7 mouse cellular contexts compared by ENCODE assay signal in the genomic region with DNA sequence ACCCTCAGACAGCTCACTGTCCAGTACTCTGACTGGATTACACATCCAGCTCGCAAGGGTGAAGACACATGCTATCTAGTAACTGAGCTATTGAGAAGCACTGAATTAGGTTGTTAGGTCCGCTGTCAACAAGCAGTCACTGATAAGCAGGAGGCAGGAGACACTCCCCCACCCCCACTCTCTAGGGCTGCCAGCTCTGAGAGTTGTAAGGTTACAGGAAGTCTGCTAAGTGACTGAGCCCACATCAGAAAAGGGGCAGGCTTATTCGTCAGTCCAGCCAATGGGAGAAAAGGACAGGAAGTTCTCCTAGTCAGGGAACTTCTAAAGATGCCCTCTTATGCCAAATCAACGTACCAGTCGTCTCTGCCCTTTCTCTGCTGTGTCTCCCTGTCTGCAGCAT.
A peak's percentile ranks its signal among the peaks of the same experiment; 100 is the strongest.
DNase-seq lines count a peak whose midpoint lies in the region; ATAC-seq and TF ChIP-seq lines count a peak whose summit lies in the region.

No protein-coding gene starts in this region.

- WGBS in heart, embryonic 16.5 days, result under 1% methylated on average over 5 of the region's 5 CpGs
- 6% methylated on average over 5 of the region's 5 CpGs for WGBS in liver, embryonic 11.5 days

- H3K27ac ChIP-seq in ES-E14 (ENCODE audit: insufficient read depth, low read depth, low read length, poor library complexity, severe bottlenecking), result peak overlapping the region; percentile 63; the same call in 1 of the 2 replicates
- peak overlapping the region; percentile 41; the same call in 1 of the 2 replicates for H3K27ac ChIP-seq in heart, embryonic 16.5 days (ENCODE audit: low read length)
- H3K27ac ChIP-seq in liver, embryonic 11.5 days (ENCODE audit: low read depth, low read length), result no peak overlapping the region

- H3K4me3 ChIP-seq in ES-E14 (ENCODE audit: insufficient read depth in 1 of 2, low read depth in 1 of 2, low read length in 2 of 2, poor library complexity in 1 of 2, severe bottlenecking in 1 of 2), result no peak overlapping the region
- H3K4me3 ChIP-seq in heart, embryonic 16.5 days (ENCODE audit: low read length), result no peak overlapping the region; the same call in 1 of the 2 replicates
- no peak overlapping the region for H3K4me3 ChIP-seq in liver, embryonic 11.5 days (ENCODE audit: low read depth, low read length)

- in situ Hi-C loops in ES-E14 (cut with MboI; ENCODE audit: low sequenced_read_pairs in 2 of 2, unreplicated experiment in 2 of 2), result loop anchor here in 1 of 2 experiments (10.0 kb wide), 1 partner anchor 159 kb away; no protein-coding TSS in a partner anchor

- H3K27me3 ChIP-seq in heart, embryonic 16.5 days (ENCODE audit: control insufficient read depth, insufficient read depth, low read length), result peaks cover 54% of the 10 kb centered on the region
- H3K27me3 ChIP-seq in liver, embryonic 11.5 days (replicated peaks; ENCODE audit: control insufficient read depth, insufficient read depth, low read length), result no peaks in the 10 kb centered on the region

- peaks cover 15 to 38% of the 10 kb centered on the region in 2 experiments for H3K4me1 ChIP-seq in ES-E14 (ENCODE audit: control insufficient read depth in 2 of 2, insufficient read depth in 2 of 2, low read length in 2 of 2, poor library complexity in 1 of 2)
- peaks cover 27% of the 10 kb centered on the region for H3K4me1 ChIP-seq in heart, embryonic 16.5 days (ENCODE audit: control insufficient read depth, insufficient read depth, low read length)
- H3K4me1 ChIP-seq in liver, embryonic 11.5 days (replicated peaks; ENCODE audit: control insufficient read depth, insufficient read depth, low read length), result peaks cover 25% of the 10 kb centered on the region

- peak overlapping the region; percentile 51 for H3K4me2 ChIP-seq in heart, embryonic 16.5 days (ENCODE audit: low read depth, low read length)
- peak overlapping the region; percentile 43 for H3K4me2 ChIP-seq in liver, embryonic 11.5 days

- H3K9ac ChIP-seq in ES-E14 (ENCODE audit: insufficient read depth, low read depth, low read length, poor library complexity, severe bottlenecking), result 0 out of 2 replicates have a peak overlapping the region, but pooled peaks have one; percentile 3
- H3K9ac ChIP-seq in heart, embryonic 16.5 days (ENCODE audit: low read length), result no peak overlapping the region
- H3K9ac ChIP-seq in liver, embryonic 11.5 days (ENCODE audit: low read depth, low read length), result no peak overlapping the region

- H3K36me3 ChIP-seq in ES-E14 (ENCODE audit: control insufficient read depth, insufficient read depth, low read length, poor library complexity, severe bottlenecking), result peaks cover 2% of the 10 kb centered on the region; the same call in 1 of the 2 replicates
- H3K36me3 ChIP-seq in heart, embryonic 16.5 days (ENCODE audit: control insufficient read depth, insufficient read depth), result no peaks in the 10 kb centered on the region
- H3K36me3 ChIP-seq in liver, embryonic 11.5 days (ENCODE audit: control insufficient read depth, insufficient read depth, low read length), result no peaks in the 10 kb centered on the region

- no peak for DNase-seq in ES-E14 (ENCODE audit: low read depth, low spot score)
- peak; percentile 71 for DNase-seq in adrenal gland, postnatal 25 days
- peak; percentile 47 for DNase-seq in liver, embryonic 11.5 days (ENCODE audit: low spot score)
- peak; percentile 48 to 57 for DNase-seq in spleen, postnatal 36 days (ENCODE audit: low spot score in 2 of 2)
- DNase-seq in frontal cortex, postnatal 14 days (ENCODE audit: low spot score in 2 of 2), result no peak
- no peak for DNase-seq in right cerebral cortex, postnatal 10 days (ENCODE audit: low spot score in 2 of 2)

- no peaks in the 10 kb centered on the region for H3K9me3 ChIP-seq in ES-E14 (ENCODE audit: control insufficient read depth, insufficient read depth, low read depth, low read length)
- no peaks in the 10 kb centered on the region for H3K9me3 ChIP-seq in heart, embryonic 16.5 days (replicated peaks; ENCODE audit: control insufficient read depth, low read length)
- no peaks in the 10 kb centered on the region for H3K9me3 ChIP-seq in liver, embryonic 11.5 days (ENCODE audit: control insufficient read depth, low read length)

- peak; percentile 82 for ATAC-seq in heart, embryonic 16.5 days (replicated peaks; ENCODE audit: extremely low read depth, insufficient read depth, low FRiP score)
- peak; percentile 81 for ATAC-seq in liver, embryonic 11.5 days (replicated peaks; ENCODE audit: low FRiP score)

TF ChIP-seq in ES-E14, 5 proteins besides CTCF, POLR2A, EP300 and RAD21:
- TF ChIP-seq HCFC1 (IDR thresholded peaks at IDR 0.05; ENCODE audit: borderline replicate concordance, insufficient read depth, low read length) (no peak), CHD2 (IDR thresholded peaks at IDR 0.05; ENCODE audit: low read depth, low read length) (no peak), ZNF384 (IDR thresholded peaks at IDR 0.05; ENCODE audit: low read depth, low read length) (no peak), ZC3H11A (IDR thresholded peaks at IDR 0.05; ENCODE audit: borderline replicate concordance, low read depth, low read length) (no peak), MAFK (IDR thresholded peaks at IDR 0.05; ENCODE audit: insufficient read depth, low read depth, low read length) (no peak)
TF ChIP-seq in ES-E14: peak in this region for 0.

Comparison
In these comparisons a context has a peak if more than half of its experiments do, and no peak if none do; other contexts are left out.
1. DNase-seq: peak in adrenal gland, postnatal 25 days (single experiment), liver, embryonic 11.5 days (single experiment) and spleen, postnatal 36 days (2 of 2); none in ES-E14 (single experiment), frontal cortex, postnatal 14 days (0 of 2) and right cerebral cortex, postnatal 10 days (0 of 2).